Mouse (Mus musculus) kidney, adult 18-20 months (tissue): ENCODE data around the gene Rps6kc1.
"Not testable (repeated sequence)": the region's sequence is repeated elsewhere in the genome, so short reads cannot be mapped to it uniquely, and the experiment has no call there.

Experiments used
- DNase-seq: peaks from one replicate; pipeline ENCODE4 v3.0.0; 2021

Gene Rps6kc1

DNA sequence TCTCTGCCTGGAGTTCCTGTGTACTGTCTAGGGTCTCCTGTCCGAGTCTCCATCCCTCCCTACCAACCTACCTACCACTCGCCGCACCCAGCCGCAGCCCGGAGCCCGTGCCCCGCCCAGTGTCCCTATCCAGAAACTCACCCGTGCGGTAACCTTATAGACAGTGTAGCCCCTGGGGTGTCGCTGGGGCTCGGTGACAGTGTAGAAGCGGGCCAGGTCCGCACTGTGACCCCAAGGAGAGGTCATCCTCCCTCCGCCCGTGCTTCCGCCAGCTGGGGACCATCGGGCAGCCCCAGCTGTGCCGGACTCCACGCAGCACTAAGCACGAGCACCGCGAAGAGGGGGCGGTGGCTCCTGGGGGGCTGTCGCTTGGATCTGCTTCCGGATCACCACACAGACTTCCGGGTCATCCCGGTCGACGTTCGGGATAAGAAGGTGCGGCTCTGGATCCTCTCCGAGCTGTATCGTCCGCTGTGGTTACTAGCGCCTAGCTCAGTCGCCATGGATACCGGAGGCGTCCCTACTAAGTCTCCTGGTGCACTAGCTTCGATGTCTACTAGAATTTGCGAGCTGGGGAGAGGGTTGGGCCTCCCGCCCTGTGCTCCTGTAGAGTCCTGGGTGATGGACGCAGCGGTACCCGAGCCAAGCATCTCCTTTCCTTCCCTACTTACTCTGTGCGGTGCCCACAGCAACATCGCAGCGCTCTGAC, at the start of gene Rps6kc1:
Gene Rps6kc1 (minus strand): TSS at position 356 of the 709 bp plus-strand sequence.
- peak; percentile 83 for DNase-seq

DNA sequence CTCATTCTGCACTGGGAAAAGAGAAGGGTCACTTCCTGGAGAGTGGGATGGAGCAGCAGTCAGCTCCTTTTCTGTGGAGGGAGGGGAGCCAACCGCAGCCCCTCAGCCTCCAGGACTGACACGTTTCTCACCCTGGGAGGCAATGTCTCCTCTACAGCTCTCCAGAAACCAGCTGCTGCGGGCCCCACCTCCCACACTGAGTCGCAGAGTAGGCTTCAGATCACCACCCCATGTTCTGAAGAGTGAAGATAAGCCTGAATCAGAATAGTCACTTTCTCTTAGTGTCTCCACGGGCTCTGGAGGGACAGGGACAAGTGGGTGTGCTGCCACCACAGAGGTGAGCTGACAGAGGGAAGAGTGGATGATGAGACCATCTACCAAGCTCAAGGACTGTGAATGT, 47.3 kb upstream of the Rps6kc1 start:
- no peak for DNase-seq

DNA sequence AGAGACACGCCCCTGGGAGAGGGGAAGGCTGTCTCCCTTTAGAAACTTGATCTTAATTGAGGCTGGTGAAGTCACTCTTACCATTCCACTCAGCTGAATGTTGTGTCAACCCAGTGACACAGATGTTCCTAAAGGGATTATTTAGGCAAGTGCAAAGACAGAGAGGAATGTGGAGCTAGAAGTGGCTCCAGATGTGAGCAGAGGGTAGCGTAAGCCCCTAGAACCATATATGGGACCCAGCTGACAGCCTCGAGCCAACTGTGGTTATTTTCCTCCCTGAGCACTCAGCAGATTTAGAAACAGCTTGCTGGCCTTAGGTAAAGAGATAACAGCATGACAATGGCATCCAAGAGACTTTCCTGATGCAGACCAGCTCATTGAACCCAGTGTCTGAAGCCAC, 41.4 kb upstream of the Rps6kc1 start:
- no peak for DNase-seq

DNA sequence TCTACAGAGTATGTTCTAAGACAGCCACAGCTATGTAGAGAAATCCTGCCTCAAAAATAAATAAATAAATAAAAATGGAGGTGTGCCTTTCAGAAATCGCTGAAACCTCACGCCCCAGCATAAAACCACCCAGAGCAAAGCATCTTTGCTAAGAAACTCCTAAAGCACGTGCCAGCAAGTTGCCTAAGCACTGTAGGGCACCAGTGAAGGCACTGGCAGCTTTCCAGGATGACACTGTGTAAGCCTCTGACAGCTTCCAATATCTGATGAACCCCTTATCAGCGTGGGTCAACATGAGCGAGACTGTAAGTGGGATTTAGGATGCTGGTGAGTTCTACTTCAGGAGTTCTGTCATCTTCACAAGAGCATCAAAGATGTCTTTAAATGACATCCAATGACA, 39.4 kb upstream of the Rps6kc1 start:
- DNase-seq = no peak

DNA sequence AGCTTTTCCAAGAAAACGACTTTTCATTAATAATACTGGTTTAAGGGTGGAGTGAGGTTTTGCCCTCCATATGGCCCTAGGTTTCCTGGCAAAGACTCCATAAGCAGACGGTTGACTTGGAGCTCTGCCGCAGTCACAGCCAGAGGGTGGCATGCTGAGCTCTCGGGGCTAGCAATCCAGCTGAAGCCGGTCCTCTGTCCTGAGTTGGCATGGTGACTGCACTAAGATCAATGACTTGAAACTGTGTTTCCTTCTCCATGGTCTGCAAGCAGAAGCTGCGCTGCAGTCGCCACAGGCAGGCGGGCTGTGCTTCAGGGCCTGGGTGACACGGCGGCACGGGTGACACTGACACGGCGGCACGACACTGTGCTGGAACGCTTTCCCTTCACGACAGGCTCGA, 37.3 kb upstream of the Rps6kc1 start:
- peak; percentile 34 for DNase-seq

DNA sequence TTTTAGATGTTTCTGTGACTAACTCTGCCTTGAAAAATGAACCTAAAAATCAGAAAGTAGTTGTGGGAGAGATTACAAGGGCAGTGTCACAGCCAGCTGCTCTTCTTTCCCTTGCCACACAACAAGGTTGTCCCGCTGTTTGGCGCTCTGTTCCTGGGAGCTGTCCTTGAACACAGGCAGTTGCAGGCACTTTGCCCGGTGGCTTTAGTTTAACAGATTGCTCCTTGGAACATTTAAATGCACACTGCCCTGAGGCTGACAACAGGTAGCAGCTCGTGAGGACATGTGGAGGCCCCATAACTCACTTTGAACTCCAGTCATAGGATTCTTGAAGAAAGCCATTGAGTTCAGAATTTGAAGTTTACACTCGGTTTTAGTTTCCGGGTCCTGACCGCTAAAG, 36.9 kb upstream of the Rps6kc1 start:
- DNase-seq = peak; percentile 24

DNA sequence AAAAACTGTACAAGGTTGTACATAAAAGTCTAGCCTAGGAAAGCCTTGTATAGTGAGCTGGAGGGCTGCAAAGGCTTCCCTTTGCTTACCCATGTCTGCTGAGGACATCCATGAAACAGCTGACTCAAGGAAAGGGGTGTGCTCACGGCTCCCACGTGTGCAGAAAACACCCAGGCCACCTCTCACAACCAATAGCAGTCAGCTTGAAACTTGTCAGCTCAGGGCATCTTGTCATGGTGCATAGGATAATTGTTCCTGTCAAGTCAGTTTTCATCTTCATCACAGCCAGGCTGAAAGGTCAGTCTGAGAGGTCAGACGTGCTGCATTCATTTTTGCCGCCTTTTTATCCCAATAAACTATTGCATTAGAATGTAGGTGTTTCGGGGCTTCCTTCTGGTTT, 36.4 kb upstream of the Rps6kc1 start:
- DNase-seq = no peak

DNA sequence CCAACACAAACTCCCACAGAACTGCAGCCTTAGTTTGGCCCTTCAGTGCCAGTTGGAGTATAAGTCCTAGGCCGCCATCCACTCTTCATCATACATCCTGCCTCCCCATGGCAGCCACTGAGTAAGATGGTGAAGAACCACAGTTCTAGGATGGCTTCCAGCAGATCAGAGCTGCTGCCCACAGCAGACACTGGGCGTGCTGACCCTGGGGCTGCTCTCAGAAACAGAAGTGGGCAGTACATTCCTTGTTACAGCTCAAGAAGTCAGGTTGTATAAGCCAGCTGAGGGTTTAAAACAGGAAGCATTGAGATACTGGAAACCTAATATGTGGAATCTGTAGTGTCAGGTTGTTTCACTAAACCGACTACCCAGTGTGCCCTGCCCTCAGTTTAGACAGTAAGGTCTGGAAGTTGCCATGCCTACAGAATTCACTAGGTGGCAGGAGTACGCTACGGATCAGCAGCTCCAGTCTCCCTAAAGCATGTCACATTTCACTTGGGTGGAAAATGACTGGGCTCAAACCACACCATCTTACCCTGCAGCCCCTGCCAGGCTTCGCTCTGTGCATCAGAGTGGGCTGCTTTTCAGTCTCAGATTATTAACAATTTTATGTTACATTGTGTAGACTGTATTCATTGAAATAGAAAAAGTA, 32.7 kb upstream of the Rps6kc1 start:
- DNase-seq = peak; percentile 79

DNA sequence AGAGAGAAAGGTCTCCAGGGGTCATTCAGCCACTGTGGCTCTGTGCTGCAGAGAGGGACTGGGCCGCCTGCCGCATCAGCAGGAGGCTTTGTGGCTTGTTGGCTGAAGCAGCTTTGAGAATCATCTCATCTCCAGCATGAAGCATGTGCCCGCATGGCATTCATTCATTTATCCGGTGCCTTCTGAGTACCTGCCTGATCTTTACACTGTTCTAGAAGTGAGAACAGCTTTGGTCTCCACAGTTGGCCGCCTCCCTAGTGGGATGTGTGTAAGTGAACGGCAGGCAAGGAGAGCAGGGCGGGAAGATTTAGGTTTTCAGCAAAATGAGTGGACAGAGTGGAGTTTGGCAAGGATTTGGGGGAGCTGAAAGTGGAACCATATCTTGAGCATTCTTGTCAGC, 28.2 kb upstream of the Rps6kc1 start:
- DNase-seq = no peak

DNA sequence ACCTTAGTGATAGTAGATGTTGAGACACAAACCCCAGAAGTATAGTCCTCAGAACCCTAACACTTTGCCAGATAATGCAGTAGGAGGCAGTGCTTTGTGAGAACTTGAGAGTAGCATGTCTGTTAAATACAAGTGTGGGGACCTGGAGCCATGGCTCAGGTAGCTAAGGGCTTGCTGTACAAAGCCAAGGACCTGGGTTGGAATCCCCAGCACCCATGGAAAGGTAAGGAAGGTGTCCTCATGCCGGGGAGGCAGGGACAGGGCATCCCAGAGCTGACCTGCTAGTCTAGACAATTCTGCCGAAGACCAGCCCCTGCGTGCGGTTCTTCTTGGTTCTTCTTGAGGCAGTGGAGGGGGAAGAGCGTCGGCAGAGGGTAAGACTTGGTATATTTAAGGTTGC, 18.6 kb upstream of the Rps6kc1 start:
- DNase-seq = no peak

DNA sequence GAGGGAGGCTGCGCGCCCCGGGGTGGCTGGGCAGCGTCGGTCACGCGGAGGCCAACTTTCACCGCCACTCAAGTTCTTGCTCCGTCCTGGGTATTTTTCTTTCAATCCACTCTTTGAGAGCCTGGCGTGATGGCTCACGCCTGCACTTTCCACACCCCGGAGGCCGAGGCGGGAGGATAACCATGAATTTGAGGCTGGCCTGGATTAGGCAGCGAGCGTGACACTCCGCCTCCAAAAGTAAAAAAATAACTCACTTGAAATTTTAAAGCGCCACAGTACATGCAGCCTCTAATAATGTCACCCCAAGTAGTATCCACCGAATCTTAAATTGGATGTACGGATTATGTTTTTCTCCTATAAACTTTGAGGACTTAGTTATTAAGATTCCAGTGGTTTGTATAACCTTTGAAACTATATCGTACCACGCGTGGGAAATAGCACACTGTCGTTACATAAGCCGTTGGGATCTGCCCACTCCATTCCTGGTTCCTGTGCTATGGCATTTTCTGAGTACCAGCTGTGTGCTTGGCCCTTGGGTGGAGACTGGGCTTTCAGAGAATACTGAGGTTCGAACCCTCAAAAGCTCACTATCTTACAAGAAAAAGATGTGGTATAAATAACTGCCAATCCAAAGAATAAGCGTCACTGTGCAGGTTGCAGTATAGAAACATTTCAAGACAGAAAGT, 17.6 kb upstream of the Rps6kc1 start:
- DNase-seq = peak; percentile 64

DNA sequence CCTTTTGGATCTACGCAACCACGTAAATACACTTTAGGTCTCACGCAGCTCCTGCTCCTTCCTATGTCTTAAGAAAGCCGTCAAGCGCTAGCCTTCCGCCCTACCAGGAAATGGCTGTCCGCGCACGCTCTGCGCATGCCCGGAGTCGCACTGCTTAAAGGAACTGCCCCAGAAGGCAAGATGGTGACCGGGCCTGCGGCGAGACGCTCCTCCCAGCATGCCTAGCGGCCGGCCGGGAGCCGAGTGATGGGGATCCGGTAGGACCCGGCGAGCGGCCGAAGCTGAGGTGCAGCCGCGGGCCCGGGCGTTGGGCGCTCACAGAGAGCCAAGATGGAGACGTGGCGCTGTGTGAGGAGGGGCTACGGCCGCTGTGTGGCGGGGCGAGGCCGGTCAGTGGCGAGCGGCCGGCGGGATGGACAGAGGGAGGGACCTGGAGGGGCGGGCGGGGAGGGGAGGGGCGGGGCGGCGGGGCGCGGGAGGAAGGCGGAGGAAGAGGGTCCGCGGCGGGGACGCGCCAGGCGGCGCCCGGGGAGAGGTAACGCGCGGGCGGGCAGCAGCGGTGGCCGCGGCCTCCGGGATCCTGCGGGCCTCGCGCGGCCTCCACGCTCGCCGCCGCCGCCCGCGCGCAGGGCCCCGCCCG, 16.9 kb upstream of the Rps6kc1 start:
- peak; percentile 98 for DNase-seq

DNA sequence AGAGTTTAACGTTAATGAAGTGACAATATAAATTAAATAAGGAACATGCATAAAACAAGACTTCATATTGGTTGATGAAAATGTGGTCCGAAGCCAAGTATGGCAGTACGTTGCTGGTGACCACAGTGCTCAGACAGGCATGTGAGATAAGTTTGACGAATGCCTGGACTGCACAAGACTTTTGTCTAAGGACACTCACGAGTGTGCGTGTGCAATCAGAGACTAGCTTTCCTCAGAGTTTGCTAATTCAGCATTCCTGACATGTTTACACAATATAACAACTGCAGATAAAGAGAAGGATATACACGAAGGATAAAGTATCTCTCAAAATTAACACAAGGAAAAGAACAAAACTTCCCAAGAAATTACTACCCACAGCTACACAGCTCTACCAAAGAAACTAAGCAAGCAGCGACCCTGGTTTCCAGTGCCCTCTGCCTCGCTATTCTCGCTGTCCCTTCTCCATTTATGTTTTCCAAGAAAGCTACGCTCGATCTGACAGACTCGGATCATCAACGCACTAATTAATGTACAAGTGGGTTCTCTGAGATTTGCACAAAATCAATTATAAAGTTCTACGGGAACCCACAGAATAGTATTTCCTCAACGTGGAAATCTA, 16.3 kb upstream of the Rps6kc1 start:
- no peak for DNase-seq

DNA sequence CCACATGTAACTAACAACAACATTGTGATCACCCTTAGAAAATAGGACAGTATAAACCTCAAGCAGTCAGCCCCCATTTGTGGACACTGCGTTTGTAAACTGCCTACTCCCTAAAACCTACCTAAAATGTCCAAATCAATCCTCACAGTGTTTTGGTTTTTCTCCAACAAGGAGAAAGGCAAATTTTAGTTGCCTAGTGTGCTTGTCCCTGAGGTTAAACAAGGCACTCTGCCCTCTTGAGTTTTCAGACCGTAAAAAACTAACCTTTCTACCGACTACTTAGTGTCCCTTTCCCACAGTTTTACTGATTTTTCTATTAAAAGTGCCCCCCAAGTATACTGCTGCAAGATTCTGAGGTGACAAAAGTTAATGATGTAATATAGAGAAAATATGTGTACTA, 15.7 kb upstream of the Rps6kc1 start:
- no peak for DNase-seq

DNA sequence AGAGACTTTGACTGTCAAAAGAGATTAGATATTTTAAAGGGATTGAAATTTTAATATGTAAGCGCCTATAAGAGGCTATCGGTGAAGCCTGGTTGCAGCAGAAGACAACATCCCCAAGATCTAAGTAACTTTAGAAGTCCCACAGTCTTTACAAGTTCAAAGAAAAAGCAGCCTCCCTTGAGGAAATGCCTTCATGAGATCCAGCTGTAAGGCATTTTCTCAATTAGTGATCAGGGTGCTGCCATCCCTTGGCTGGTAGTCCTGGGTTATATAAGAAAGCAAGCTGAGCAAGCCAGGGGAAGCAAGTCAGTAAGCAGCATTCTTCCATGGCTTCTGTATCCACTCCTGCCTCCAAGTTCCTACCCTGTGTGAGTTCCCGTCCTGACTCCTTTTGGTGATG, 13.2 kb upstream of the Rps6kc1 start, which contains the start of gene Angel2:
Gene Angel2 (plus strand): TSS at position 301 of the 400 bp plus-strand sequence.
- not testable (repeated sequence) for DNase-seq

DNA sequence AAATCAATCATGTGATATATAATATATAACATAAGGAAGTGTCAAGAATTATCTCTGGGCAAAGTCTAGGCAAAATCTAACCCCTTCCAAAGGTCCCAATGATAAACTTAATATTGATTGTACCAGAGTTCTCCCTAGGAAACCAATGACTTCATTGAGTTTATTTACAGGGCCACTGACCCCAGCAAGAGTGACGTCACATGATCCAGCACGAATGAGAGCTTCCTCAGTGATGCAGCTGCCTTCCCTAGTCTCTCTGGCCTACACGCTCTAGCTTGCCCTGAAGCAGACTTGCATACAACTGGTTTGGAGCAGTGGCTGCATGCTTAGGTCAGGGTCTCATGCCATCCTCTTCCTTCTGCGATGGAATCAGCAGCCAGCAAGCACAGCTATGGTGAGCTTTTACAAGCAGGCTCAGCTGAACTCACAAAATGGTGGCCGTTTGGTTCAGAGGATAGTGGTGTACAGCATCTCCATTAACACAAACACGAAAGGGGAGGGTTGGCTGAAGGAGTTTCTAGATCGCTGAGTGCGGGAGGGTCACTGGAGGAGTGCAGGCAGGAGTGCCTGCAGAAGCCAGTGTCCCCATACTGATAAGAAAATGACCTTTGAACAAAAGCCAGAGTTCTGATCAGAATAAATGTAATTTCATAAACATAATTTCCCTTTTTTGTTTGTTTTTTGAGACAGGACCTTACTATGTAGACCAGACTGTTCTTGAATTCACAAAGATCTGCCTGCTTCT, 8.3 kb upstream of the Rps6kc1 start:
- no peak for DNase-seq

DNA sequence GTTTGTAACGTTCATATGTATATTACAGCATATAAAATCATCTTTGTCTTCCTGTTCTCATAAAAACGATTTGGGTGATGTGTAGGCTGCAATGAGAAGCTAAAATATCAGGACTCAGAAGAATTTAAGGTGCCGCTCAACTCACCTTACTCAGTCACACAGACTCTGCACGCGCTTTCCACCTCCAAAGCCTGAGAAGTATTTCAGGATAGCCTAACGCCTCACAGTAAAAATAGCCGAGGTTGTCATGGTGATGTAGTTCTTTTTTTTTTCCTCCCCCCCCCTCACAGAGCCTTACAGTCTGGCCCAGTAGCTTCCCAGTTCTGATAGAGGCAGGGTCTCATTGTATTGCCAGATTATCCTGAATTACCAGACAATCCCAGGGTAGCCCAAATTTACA, 7.4 kb upstream of the Rps6kc1 start:
- DNase-seq = no peak

DNA sequence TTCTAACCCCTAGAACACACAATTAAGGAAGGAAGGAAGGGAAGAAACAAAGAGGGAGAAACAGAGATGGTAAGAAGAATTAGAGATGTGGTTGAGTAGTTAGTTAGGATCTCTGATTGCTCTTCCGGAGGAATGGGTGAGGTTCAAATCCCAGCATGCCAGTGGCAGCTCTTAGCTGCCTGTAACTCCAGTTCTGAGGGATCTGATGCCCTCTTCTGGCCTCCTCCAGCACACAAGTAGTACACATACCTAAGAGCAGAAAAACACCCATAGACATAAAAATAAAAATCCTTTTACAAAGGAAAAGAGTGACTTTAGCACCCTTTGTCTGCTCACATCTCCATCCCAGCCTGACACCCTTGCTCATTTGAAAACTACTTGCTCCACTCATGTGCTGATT, 1.1 kb upstream of the Rps6kc1 start:
- no peak for DNase-seq

DNA sequence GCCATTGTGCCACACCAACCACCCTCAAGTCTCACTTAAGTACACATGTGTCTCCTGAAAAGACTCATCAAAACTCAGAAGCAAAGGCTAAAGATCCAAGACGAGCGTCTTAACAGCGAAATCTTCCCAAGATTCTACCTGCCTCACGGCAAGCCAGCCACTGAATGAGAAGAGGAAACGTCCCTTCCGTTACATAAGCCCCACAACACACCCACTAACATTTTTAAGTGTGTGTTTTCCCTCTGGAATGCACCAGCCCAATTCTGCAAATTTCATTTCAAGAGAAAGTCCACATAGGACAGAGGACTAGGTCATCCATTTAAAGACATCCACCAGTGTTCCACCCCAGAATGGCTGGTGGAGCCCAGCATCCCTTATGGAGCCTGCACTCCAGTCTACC, 734 bp downstream of the Rps6kc1 start:
- DNase-seq = no peak

DNA sequence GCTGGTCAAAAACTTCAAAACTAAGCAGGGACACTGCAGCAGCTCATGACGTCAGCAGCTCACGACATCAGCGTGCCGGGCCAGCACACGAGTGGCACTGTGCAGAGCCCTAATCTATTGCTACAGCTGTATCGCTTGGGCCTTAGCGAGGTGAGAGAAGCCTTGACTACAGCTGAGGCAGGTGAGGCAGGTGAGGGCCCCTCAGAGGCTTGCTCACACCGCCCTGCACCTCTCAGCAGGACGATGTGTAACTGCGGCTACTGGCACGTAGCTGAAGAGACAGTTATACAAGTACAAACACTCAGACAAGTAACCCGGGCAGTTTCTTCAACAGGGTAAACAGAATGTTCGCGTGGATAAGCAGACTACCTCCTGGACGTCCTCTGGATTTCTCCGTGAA, 6.9 kb downstream of the Rps6kc1 start:
- DNase-seq = no peak

DNA sequence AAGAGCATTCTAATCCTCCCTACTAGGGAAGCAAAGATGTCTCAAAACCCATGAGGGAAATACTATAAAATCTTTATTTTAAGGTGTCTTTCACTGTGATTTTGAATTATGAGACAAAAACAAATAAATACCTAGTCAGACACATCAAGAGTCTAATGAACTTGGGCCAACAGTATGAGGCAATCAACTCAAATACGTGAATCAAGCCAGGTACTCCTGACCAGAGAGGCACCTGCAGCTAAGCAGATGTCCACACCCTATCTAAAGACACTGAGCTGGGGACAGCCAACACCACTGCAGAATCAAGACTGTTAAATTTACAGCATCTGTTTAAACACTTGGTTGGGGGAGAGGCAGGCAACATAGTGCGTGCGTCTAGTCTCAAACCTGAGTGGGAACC, 7.4 kb downstream of the Rps6kc1 start:
- no peak for DNase-seq

DNA sequence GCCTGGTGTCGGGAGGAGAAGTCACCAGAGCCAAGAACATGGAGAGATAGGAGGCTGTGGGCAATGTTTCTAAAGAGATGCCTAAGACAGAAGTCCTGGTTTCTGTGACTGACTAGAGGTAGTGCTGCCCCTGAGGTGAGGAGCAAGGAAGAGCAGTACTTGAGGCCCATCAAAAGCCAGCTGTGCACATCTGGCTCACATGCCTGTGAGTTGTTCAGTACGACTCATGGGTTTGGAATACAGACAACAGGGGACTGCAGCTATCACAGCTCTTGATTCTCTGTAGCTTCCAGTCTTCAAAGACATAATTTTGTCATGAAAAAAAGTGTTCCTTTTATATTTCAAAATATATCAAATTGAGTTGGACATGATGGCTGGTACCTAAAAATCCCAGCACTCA, 10.5 kb downstream of the Rps6kc1 start:
- no peak for DNase-seq
